Mouse (Mus musculus) heart, embryonic 10.5 days (tissue): Measurements from ENCODE around the gene Atad1. TPM values are rescaled to one million over a fixed set of nuclear protein-coding genes. Genes with fewer than 3 reads are reported as not detected.
"Not testable (repeated sequence)": the region's sequence is repeated elsewhere in the genome, so short reads cannot be mapped to it uniquely, and the experiment has no call there.

Experiments
- DNase-seq: peaks from one replicate; pipeline ENCODE4 v3.0.0-alpha.2; 2017; ENCODE audit warnings: low spot score
- H3K27ac ChIP-seq: fragments of 300-500 bp; sonication (generic); 2 replicates; pipeline ENCODE4 v1.5.1; 2016; ENCODE audit warnings: mild to moderate bottlenecking
- H3K27me3 ChIP-seq: fragments of 300-500 bp; sonication (generic); 2 replicates; pipeline ENCODE4 v1.6.1; 2016; ENCODE audit warnings: mild to moderate bottlenecking; ENCODE audit not compliant: poor library complexity, insufficient read depth, severe bottlenecking
- H3K36me3 ChIP-seq: fragments of 300-500 bp; sonication (generic); 2 replicates; pipeline ENCODE4 v1.6.1; 2016; ENCODE audit warnings: mild to moderate bottlenecking, moderate library complexity
- H3K4me1 ChIP-seq: fragments of 300-500 bp; sonication (generic); 2 replicates; pipeline ENCODE4 v1.6.1; 2016; ENCODE audit warnings: mild to moderate bottlenecking
- H3K4me3 ChIP-seq: fragments of 300-500 bp; sonication (generic); 2 replicates; pipeline ENCODE4 v1.5.1; 2016; ENCODE audit warnings: mild to moderate bottlenecking, moderate library complexity
- H3K9me3 ChIP-seq: fragments of 300-500 bp; sonication (generic); 2 replicates; pipeline ENCODE4 v1.6.1; 2016; ENCODE audit warnings: mild to moderate bottlenecking, moderate library complexity
- WGBS: fragments of 180-500 bp; shearing (Covaris S2); methylation state at CpG from one replicate; pipeline ENCODE4 v1.1.7; 2016; 5-methylcytosine and 5-hydroxymethylcytosine counted together
- polyA plus RNA-seq: library from polyadenylated mRNA; unstranded; fragments of >200 nt; fragmentation: Nextera tagmentation; extraction: Ambion mirVana; gene quantifications from 2 replicates; pipeline ENCODE4 v1.2.1, GENCODE M21; 2016

Atad1 gene
- polyA plus RNA-seq, 1 experiment from 2014 or later = 63.4 TPM

- no peak for DNase-seq
- H3K9me3 ChIP-seq = no peaks in the 10 kb centered on the region
- 82% methylated on average over 6 of the region's 6 CpGs for WGBS
- H3K27ac ChIP-seq = no peak overlapping the region
- H3K36me3 ChIP-seq = peaks cover 66% of the 10 kb centered on the region
- H3K4me1 ChIP-seq = no peaks in the 10 kb centered on the region
- H3K4me3 ChIP-seq = no peak overlapping the region
- H3K27me3 ChIP-seq = no peaks in the 10 kb centered on the region
Measured at GRCm38 (mm10) chr19:32689724-32690123, 49.9 kb downstream of the Atad1 start.

- H3K27me3 ChIP-seq, H3K4me1 ChIP-seq, H3K27ac ChIP-seq, H3K4me3 ChIP-seq, DNase-seq, H3K9me3 ChIP-seq: not testable (repeated sequence)
- WGBS = 74% methylated on average over 3 of the region's 3 CpGs
- peaks cover 62% of the 10 kb centered on the region for H3K36me3 ChIP-seq
Measured at GRCm38 (mm10) chr19:32688227-32688626, 51.4 kb downstream of the Atad1 start.

GRCm38 (mm10) chr19:32687721-32688120 lies 51.9 kb downstream of the Atad1 start:
- WGBS = 87% methylated on average over 5 of the region's 5 CpGs
- H3K4me1 ChIP-seq = no peaks in the 10 kb centered on the region
- no peak overlapping the region for H3K27ac ChIP-seq
- no peak for DNase-seq
- no peaks in the 10 kb centered on the region for H3K27me3 ChIP-seq
- no peak overlapping the region for H3K4me3 ChIP-seq
- H3K9me3 ChIP-seq = no peaks in the 10 kb centered on the region
- H3K36me3 ChIP-seq = peaks cover 62% of the 10 kb centered on the region

- Histone ChIP-seq H3K27ac (no peak overlapping the region), H3K36me3 (peaks cover 68% of the 10 kb centered on the region), H3K27me3 (no peaks in the 10 kb centered on the region), H3K9me3 (no peaks in the 10 kb centered on the region), H3K4me3 (no peak overlapping the region), H3K4me1 (no peaks in the 10 kb centered on the region)
- no peak for DNase-seq
- WGBS = 91% methylated on average over 5 of the region's 5 CpGs
Measured at GRCm38 (mm10) chr19:32683081-32683480, 56.5 kb downstream of the Atad1 start.

- no peaks in the 10 kb centered on the region for H3K27me3 ChIP-seq
- no peaks in the 10 kb centered on the region for H3K4me1 ChIP-seq
- H3K9me3 ChIP-seq = no peaks in the 10 kb centered on the region
- H3K36me3 ChIP-seq = peaks cover 64% of the 10 kb centered on the region
- no peak for DNase-seq
- WGBS = 96% methylated on average over 2 of the region's 2 CpGs
- H3K27ac ChIP-seq = no peak overlapping the region
- no peak overlapping the region for H3K4me3 ChIP-seq
Measured at GRCm38 (mm10) chr19:32680894-32681293, 58.7 kb downstream of the Atad1 start.

GRCm38 (mm10) chr19:32675766-32676165 lies 63.8 kb downstream of the Atad1 start:
- no peaks in the 10 kb centered on the region for H3K27me3 ChIP-seq
- H3K36me3 ChIP-seq = peaks cover 65% of the 10 kb centered on the region
- no peak overlapping the region for H3K4me3 ChIP-seq
- no peaks in the 10 kb centered on the region for H3K9me3 ChIP-seq
- H3K4me1 ChIP-seq = no peaks in the 10 kb centered on the region
- 90% methylated on average over 3 of the region's 3 CpGs for WGBS
- H3K27ac ChIP-seq = no peak overlapping the region
- no peak for DNase-seq

GRCm38 (mm10) chr19:32667830-32668229 lies 71.8 kb downstream of the Atad1 start:
- not testable (repeated sequence) for H3K4me1 ChIP-seq, H3K27ac ChIP-seq, H3K4me3 ChIP-seq, H3K9me3 ChIP-seq, H3K27me3 ChIP-seq, DNase-seq
- WGBS = 88% methylated on average over 1 of the region's 1 CpGs
- H3K36me3 ChIP-seq = peaks cover 24% of the 10 kb centered on the region

GRCm38 (mm10) chr19:32665243-32665642 lies 74.3 kb downstream of the Atad1 start:
- peaks cover 4% of the 10 kb centered on the region; the same call in 1 of the 2 replicates for H3K36me3 ChIP-seq
- H3K27me3 ChIP-seq = no peaks in the 10 kb centered on the region
- WGBS = 62% methylated on average over 8 of the region's 8 CpGs
- H3K4me1 ChIP-seq = no peaks in the 10 kb centered on the region
- no peaks in the 10 kb centered on the region for H3K9me3 ChIP-seq
- H3K4me3 ChIP-seq = no peak overlapping the region
- DNase-seq = no peak
- no peak overlapping the region for H3K27ac ChIP-seq

- H3K36me3 ChIP-seq = peaks cover 3% of the 10 kb centered on the region; the same call in 1 of the 2 replicates
- DNase-seq = no peak
- no peaks in the 10 kb centered on the region for H3K4me1 ChIP-seq
- WGBS = 87% methylated on average over 6 of the region's 6 CpGs
- no peaks in the 10 kb centered on the region for H3K9me3 ChIP-seq
- no peak overlapping the region for H3K27ac ChIP-seq
- H3K27me3 ChIP-seq = no peaks in the 10 kb centered on the region
- no peak overlapping the region for H3K4me3 ChIP-seq
Measured at GRCm38 (mm10) chr19:32662936-32663335, 76.7 kb downstream of the Atad1 start.

GRCm38 (mm10) chr19:32659346-32659745 lies 80.2 kb downstream of the Atad1 start:
- Histone ChIP-seq H3K27ac (no peak overlapping the region), H3K4me3 (no peak overlapping the region), H3K27me3 (no peaks in the 10 kb centered on the region), H3K36me3 (peaks cover 3% of the 10 kb centered on the region; the same call in 1 of the 2 replicates), H3K9me3 (no peaks in the 10 kb centered on the region), H3K4me1 (no peaks in the 10 kb centered on the region)
- 72% methylated on average over 5 of the region's 5 CpGs for WGBS
- no peak for DNase-seq

GRCm38 (mm10) chr19:32653630-32654362 lies 85.8 kb downstream of the Atad1 start:
- H3K9me3 ChIP-seq = no peaks in the 10 kb centered on the region
- H3K27me3 ChIP-seq = no peaks in the 10 kb centered on the region
- H3K4me3 ChIP-seq = no peak overlapping the region
- H3K4me1 ChIP-seq = no peaks in the 10 kb centered on the region
- DNase-seq = no peak
- H3K36me3 ChIP-seq = no peaks in the 10 kb centered on the region
- no peak overlapping the region for H3K27ac ChIP-seq
- WGBS = 67% methylated on average over 7 of the region's 7 CpGs

- WGBS = 82% methylated on average over 5 of the region's 5 CpGs
- Histone ChIP-seq H3K27me3 (no peaks in the 10 kb centered on the region), H3K27ac (no peak overlapping the region), H3K9me3 (no peaks in the 10 kb centered on the region), H3K36me3 (no peaks in the 10 kb centered on the region), H3K4me1 (peaks cover 4% of the 10 kb centered on the region), H3K4me3 (no peak overlapping the region)
- no peak for DNase-seq
Measured at GRCm38 (mm10) chr19:32653122-32653521, 86.5 kb downstream of the Atad1 start.

GRCm38 (mm10) chr19:32651046-32651445 lies 88.5 kb downstream of the Atad1 start:
- WGBS = 88% methylated on average over 5 of the region's 5 CpGs
- no peaks in the 10 kb centered on the region for H3K27me3 ChIP-seq

More at GRCm38 (mm10) chr19:32651046-32651445, 88.5 kb downstream of the Atad1 start:
- no peak overlapping the region for H3K4me3 ChIP-seq
- H3K27ac ChIP-seq = no peak overlapping the region
- H3K36me3 ChIP-seq = no peaks in the 10 kb centered on the region
- peaks cover 9% of the 10 kb centered on the region for H3K4me1 ChIP-seq
- no peak for DNase-seq
- no peaks in the 10 kb centered on the region for H3K9me3 ChIP-seq
